Mouse (Mus musculus): ENCODE results near the gene Fancg. TPM values are rescaled to one million over a fixed set of nuclear protein-coding genes. Genes with fewer than 3 reads are reported as not detected.
"Not testable (repeated sequence)": the region's sequence is repeated elsewhere in the genome, so short reads cannot be mapped to it uniquely, and the experiment has no call there.

The Fancg gene
- polyA plus RNA-seq, 2 experiments: 20.4 to 31.3 TPM

DNA sequence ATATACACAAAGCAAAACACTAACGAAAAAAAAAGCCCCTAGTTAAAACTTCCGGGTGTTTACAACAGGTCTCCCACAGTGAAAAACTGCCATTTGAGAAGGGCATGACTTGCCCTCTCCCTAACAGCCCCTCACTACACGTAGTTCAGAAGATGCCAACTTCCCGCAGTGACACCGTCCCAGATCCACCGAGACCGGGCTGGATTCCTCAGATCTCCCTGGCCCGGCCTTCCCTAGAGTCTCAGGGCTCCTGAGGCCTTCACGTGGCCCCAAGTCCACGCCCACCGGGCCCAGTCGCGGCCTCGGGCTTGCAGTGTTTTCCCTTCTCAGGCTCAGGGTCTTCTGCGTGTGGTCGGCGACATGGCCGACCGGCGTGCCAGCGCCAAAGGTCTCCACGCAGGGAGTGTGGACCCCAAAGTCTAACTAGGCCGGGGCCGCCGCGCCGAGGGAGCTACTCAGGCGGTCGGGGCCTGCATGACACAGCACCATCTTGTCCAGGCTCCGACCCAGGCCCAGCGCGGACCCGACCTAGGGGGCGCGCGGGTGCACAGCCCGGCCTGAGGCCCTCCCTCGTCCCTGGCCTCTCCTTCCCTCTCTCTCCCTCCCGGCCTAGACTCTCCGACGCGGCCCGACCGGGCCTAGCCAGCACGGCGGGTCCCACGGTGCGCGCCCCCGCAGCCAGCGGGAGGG, 10.7 kb downstream of the Fancg start:
- Histone ChIP-seq H3K4me3 (replicated peaks; ENCODE audit: low read length) (peak overlapping the region; percentile 91), H3K9ac (ENCODE audit: low read depth, low read length, severe bottlenecking) (peak overlapping the region; percentile 96)
- 0% methylated on average over 33 of the region's 51 CpGs for WGBS

DNA sequence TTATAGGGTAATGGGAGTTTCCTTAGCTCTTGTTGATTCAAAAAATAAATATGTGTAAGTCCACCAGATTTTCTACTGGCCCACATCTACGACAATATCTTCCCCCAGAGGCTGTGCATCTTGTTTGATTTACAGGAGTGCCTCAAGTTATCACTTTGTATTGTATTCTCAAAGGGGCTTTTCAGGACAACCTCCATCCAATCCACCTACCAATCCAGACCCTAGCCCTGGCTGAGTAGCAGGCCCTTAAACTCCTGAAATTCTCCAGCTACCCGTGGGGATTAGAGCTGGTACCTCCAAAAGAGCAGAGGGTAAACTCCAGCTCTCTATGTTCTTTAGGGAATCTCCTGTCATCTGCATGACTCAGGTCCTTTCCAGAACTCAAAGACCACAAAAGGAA, 12.3 kb downstream of the Fancg start:
- H3K27ac ChIP-seq (replicated peaks; ENCODE audit: low read depth, low read length): no peak overlapping the region
- H3K4me2 ChIP-seq (replicated peaks; ENCODE audit: low read depth, low read length, severe bottlenecking): peak overlapping the region; percentile 87
- peak overlapping the region; percentile 91 for H3K4me3 ChIP-seq (replicated peaks; ENCODE audit: low read length)
- no peak for TF ChIP-seq POLR2A (IDR thresholded peaks at IDR 0.05; ENCODE audit: borderline replicate concordance, extremely low read depth, insufficient read depth, insufficient read length)
- H3K9me3 ChIP-seq (ENCODE audit: control insufficient read depth, low read length): no peaks in the 10 kb centered on the region
- H3K27me3 ChIP-seq (ENCODE audit: control insufficient read depth, insufficient read depth, low read length): no peaks in the 10 kb centered on the region
- peaks cover 33% of the 10 kb centered on the region for H3K36me3 ChIP-seq (ENCODE audit: control insufficient read depth, insufficient read depth, low read length)
- whole genome bisulfite sequencing: 71% methylated on average over 2 of the region's 2 CpGs
- DNase-seq (ENCODE audit: low spot score): no peak
- H3K9ac ChIP-seq (ENCODE audit: low read depth, low read length, severe bottlenecking): no peak overlapping the region
- H3K4me1 ChIP-seq (ENCODE audit: control insufficient read depth, insufficient read depth, low read length): peaks cover 10% of the 10 kb centered on the region
- no peak for ATAC-seq (ENCODE audit: low FRiP score, low read depth)

More for the DNA sequence above, 10.7 kb downstream of the Fancg start:
- peak overlapping the region; percentile 99 for H3K27ac ChIP-seq (replicated peaks; ENCODE audit: low read depth, low read length)
- H3K9me3 ChIP-seq (ENCODE audit: control insufficient read depth, low read length): no peaks in the 10 kb centered on the region
- peak; percentile 66 for ATAC-seq (ENCODE audit: low FRiP score, low read depth)
- no peak for TF ChIP-seq POLR2A (IDR thresholded peaks at IDR 0.05; ENCODE audit: borderline replicate concordance, extremely low read depth, insufficient read depth, insufficient read length)
- H3K36me3 ChIP-seq (ENCODE audit: control insufficient read depth, insufficient read depth, low read length): peaks cover 21% of the 10 kb centered on the region
- peak; percentile 69 for DNase-seq (ENCODE audit: low spot score)
- H3K27me3 ChIP-seq (ENCODE audit: control insufficient read depth, insufficient read depth, low read length): no peaks in the 10 kb centered on the region
- H3K4me1 ChIP-seq (ENCODE audit: control insufficient read depth, insufficient read depth, low read length): peaks cover 10% of the 10 kb centered on the region
- H3K4me2 ChIP-seq (replicated peaks; ENCODE audit: low read depth, low read length, severe bottlenecking): peak overlapping the region; percentile 87

DNA sequence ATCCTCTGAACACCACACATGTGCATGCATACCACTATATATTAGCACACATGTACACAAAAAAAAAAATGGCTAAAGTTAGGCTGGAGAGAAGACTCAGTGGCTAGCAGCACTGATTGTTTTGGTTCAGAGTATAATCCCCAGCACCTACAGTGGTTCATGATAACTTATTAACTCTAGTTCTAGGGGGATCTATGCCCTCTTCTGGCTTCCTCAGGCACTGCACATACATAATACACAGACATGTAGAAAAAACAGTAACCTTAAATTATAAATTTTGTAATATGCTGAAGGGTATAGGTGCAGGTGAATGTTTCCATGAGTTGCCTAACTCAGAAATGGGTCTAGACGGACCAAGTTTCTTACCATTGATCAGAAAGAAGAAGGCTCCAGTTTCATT, 22.0 kb downstream of the Fancg start:
- Histone ChIP-seq H3K27me3 (ENCODE audit: control insufficient read depth, insufficient read depth, low read length) (no peaks in the 10 kb centered on the region), H3K27ac (replicated peaks; ENCODE audit: low read depth, low read length) (no peak overlapping the region), H3K4me2 (replicated peaks; ENCODE audit: low read depth, low read length, severe bottlenecking) (no peak overlapping the region), H3K9me3 (ENCODE audit: control insufficient read depth, low read length) (no peaks in the 10 kb centered on the region), H3K4me3 (replicated peaks; ENCODE audit: low read length) (no peak overlapping the region), H3K36me3 (ENCODE audit: control insufficient read depth, insufficient read depth, low read length) (peaks cover 94% of the 10 kb centered on the region), H3K4me1 (ENCODE audit: control insufficient read depth, insufficient read depth, low read length) (no peaks in the 10 kb centered on the region), H3K9ac (ENCODE audit: low read depth, low read length, severe bottlenecking) (no peak overlapping the region)
- DNase-seq (ENCODE audit: low spot score) (no peak), ATAC-seq (ENCODE audit: low FRiP score, low read depth) (no peak)
- no peak for TF ChIP-seq POLR2A (IDR thresholded peaks at IDR 0.05; ENCODE audit: borderline replicate concordance, extremely low read depth, insufficient read depth, insufficient read length)
- WGBS: 86% methylated on average over 1 of the region's 1 CpGs

DNA sequence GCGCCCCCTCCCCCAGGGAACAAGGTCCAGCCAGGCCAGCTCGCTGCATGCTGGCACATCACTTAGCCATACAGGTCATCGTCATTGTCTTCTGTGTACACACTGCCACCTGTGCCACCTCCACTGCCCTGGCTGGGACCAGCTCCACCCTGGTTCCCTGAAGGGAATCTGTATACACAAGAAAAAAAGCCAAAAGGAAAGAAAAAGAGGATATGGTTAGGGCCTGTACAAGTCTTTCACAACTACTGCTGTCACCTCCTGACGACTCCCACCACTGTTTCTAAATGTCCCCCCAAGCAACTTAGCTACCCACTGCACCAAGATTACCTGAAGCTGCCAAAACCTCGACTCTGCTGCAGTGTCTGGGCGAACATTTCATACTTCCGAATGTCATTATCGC, 29.8 kb downstream of the Fancg start:
- WGBS: 98% methylated on average over 7 of the region's 8 CpGs
- DNase-seq (ENCODE audit: low spot score); H3K4me1 ChIP-seq (ENCODE audit: control insufficient read depth, insufficient read depth, low read length); H3K27me3 ChIP-seq (ENCODE audit: control insufficient read depth, insufficient read depth, low read length); H3K4me3 ChIP-seq (replicated peaks; ENCODE audit: low read length); H3K9me3 ChIP-seq (ENCODE audit: control insufficient read depth, low read length); H3K4me2 ChIP-seq (replicated peaks; ENCODE audit: low read depth, low read length, severe bottlenecking); H3K27ac ChIP-seq (replicated peaks; ENCODE audit: low read depth, low read length); H3K9ac ChIP-seq (ENCODE audit: low read depth, low read length, severe bottlenecking); ATAC-seq (ENCODE audit: low FRiP score, low read depth): not testable (repeated sequence)
- peaks cover 73% of the 10 kb centered on the region for H3K36me3 ChIP-seq (ENCODE audit: control insufficient read depth, insufficient read depth, low read length)

DNA sequence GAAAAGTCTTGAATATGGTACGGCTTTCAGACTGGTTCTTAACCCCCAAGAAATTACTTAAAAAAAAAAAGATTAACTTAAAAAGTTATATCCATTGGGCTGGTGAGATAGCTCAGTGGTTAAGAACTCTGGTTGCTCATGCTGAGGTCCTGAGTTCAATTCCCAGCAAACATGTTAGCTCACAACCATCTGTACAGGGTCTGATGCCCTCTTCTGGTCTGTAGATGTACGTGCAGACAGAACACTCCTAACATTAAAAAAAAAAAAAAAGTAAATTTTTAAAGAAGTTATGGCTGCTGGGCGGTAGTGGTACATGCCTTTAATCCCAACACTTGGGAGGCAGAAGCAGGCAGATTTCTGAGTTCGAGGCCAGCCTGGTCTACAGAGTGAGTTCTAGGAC, 32.2 kb downstream of the Fancg start:
- no peak for TF ChIP-seq POLR2A (IDR thresholded peaks at IDR 0.05; ENCODE audit: borderline replicate concordance, extremely low read depth, insufficient read depth, insufficient read length)
- no peak overlapping the region for H3K27ac ChIP-seq (replicated peaks; ENCODE audit: low read depth, low read length)
- no peak overlapping the region for H3K4me2 ChIP-seq (replicated peaks; ENCODE audit: low read depth, low read length, severe bottlenecking)
- ATAC-seq (ENCODE audit: low FRiP score, low read depth) (no peak), DNase-seq (ENCODE audit: low spot score) (no peak)
- no peaks in the 10 kb centered on the region for H3K4me1 ChIP-seq (ENCODE audit: control insufficient read depth, insufficient read depth, low read length)
- H3K27me3 ChIP-seq (ENCODE audit: control insufficient read depth, insufficient read depth, low read length): no peaks in the 10 kb centered on the region
- WGBS: 94% methylated on average over 4 of the region's 4 CpGs
- H3K9ac ChIP-seq (ENCODE audit: low read depth, low read length, severe bottlenecking): no peak overlapping the region
- H3K9me3 ChIP-seq (ENCODE audit: control insufficient read depth, low read length): no peaks in the 10 kb centered on the region
- H3K36me3 ChIP-seq (ENCODE audit: control insufficient read depth, insufficient read depth, low read length): peaks cover 52% of the 10 kb centered on the region
- H3K4me3 ChIP-seq (replicated peaks; ENCODE audit: low read length): no peak overlapping the region
